10 mouse cellular contexts compared by ENCODE assay signal in genomic region chr9:57209316-57209715, GRCm38 (mm10). TPM values are rescaled to one million over a fixed set of nuclear protein-coding genes. Genes with fewer than 3 reads are reported as not detected.
DNase-seq lines count a peak whose midpoint lies in the region; ATAC-seq and TF ChIP-seq lines count a peak whose summit lies in the region.
"Had no signal": no experiment of that assay in that cellular context is flagged by ENCODE, and none has a peak within 500 bp of the region (broad histone marks: within the 10 kb centered on the region; RNA-seq: fewer than 3 reads in every experiment).

No protein-coding gene starts in this region.

- H3K27me3 ChIP-seq in hindbrain, embryonic 14.5 days (ENCODE audit: control insufficient read depth, insufficient read depth, low read length) = no peaks in the 10 kb centered on the region
- H3K27me3 ChIP-seq in hindbrain, embryonic 13.5 days = no peaks in the 10 kb centered on the region
- no peaks in the 10 kb centered on the region for H3K27me3 ChIP-seq in CH12.LX (replicated peaks)
- no peaks in the 10 kb centered on the region for H3K27me3 ChIP-seq in midbrain, embryonic 10.5 days (ENCODE audit: low read depth, poor library complexity, severe bottlenecking)
- H3K27me3 ChIP-seq: embryonic facial prominence, embryonic 15.5 days had no signal

- WGBS in hindbrain, embryonic 14.5 days = 30% methylated on average over 3 of the region's 3 CpGs
- WGBS in hindbrain, embryonic 13.5 days = 32% methylated on average over 3 of the region's 3 CpGs
- WGBS in midbrain, embryonic 10.5 days = 32% methylated on average over 3 of the region's 3 CpGs

- in situ Hi-C loops in CH12.LX (cut with MboI; ENCODE audit: low pct_ligation_motif_present, low pct_unique_long_range_greater_than_20kb, low sequenced_read_pairs) = no loop called here

- ATAC-seq in hindbrain, embryonic 14.5 days (ENCODE audit: low FRiP score) = no peak
- ATAC-seq in hindbrain, embryonic 13.5 days (ENCODE audit: low FRiP score) = no peak

- no peak overlapping the region for H3K4me3 ChIP-seq in hindbrain, embryonic 14.5 days (replicated peaks; ENCODE audit: low read length)
- H3K4me3 ChIP-seq in hindbrain, embryonic 13.5 days = no peak overlapping the region
- no peak overlapping the region for H3K4me3 ChIP-seq in CH12.LX (replicated peaks in 1 of 3; ENCODE audit: low read depth in 2 of 3, low read length in 2 of 3, poor library complexity in 1 of 3)
- no peak overlapping the region for H3K4me3 ChIP-seq in midbrain, embryonic 10.5 days
- H3K4me3 ChIP-seq: embryonic facial prominence, embryonic 15.5 days had no signal

- no peak overlapping the region for H3K4me2 ChIP-seq in hindbrain, embryonic 14.5 days (replicated peaks)
- no peak overlapping the region for H3K4me2 ChIP-seq in hindbrain, embryonic 13.5 days
- H3K4me2 ChIP-seq in CH12.LX (ENCODE audit: insufficient read depth, low read depth, poor library complexity, severe bottlenecking) = no peak overlapping the region
- H3K4me2 ChIP-seq: embryonic facial prominence, embryonic 15.5 days had no signal

- peak; percentile 91 for TF ChIP-seq RAD21 in CH12.LX (IDR thresholded peaks at IDR 0.05; ENCODE audit: low read depth, low read length)

- H3K9ac ChIP-seq in hindbrain, embryonic 14.5 days = no peak overlapping the region
- no peak overlapping the region for H3K9ac ChIP-seq in hindbrain, embryonic 13.5 days
- H3K9ac ChIP-seq in CH12.LX (ENCODE audit: insufficient read depth, low read depth) = no peak overlapping the region
- H3K9ac ChIP-seq: embryonic facial prominence, embryonic 15.5 days had no signal

- dilution Hi-C loops in CH12.LX (cut with MboI; ENCODE audit: extremely low pct_ligation_motif_present, extremely low pct_unique_long_range_greater_than_20kb, low sequenced_read_pairs) = no loop called here

- no peaks in the 10 kb centered on the region for H3K9me3 ChIP-seq in hindbrain, embryonic 14.5 days (ENCODE audit: control insufficient read depth, low read length)
- H3K9me3 ChIP-seq in hindbrain, embryonic 13.5 days = no peaks in the 10 kb centered on the region
- no peaks in the 10 kb centered on the region for H3K9me3 ChIP-seq in CH12.LX (replicated peaks; ENCODE audit: low read length)
- H3K9me3 ChIP-seq in midbrain, embryonic 10.5 days (replicated peaks) = no peaks in the 10 kb centered on the region
- H3K9me3 ChIP-seq: embryonic facial prominence, embryonic 15.5 days had no signal

- no peaks in the 10 kb centered on the region for H3K4me1 ChIP-seq in hindbrain, embryonic 14.5 days (replicated peaks; ENCODE audit: control insufficient read depth, insufficient read depth, low read length)
- H3K4me1 ChIP-seq in hindbrain, embryonic 13.5 days (replicated peaks) = no peaks in the 10 kb centered on the region
- no peaks in the 10 kb centered on the region for H3K4me1 ChIP-seq in CH12.LX (ENCODE audit: control insufficient read depth in 1 of 2, insufficient read depth in 2 of 2)
- no peaks in the 10 kb centered on the region for H3K4me1 ChIP-seq in midbrain, embryonic 10.5 days
- H3K4me1 ChIP-seq: embryonic facial prominence, embryonic 15.5 days had no signal

- no peaks in the 10 kb centered on the region for H3K36me3 ChIP-seq in hindbrain, embryonic 14.5 days (replicated peaks; ENCODE audit: control insufficient read depth, insufficient read depth)
- no peaks in the 10 kb centered on the region for H3K36me3 ChIP-seq in hindbrain, embryonic 13.5 days
- no peaks in the 10 kb centered on the region for H3K36me3 ChIP-seq in CH12.LX (replicated peaks in 1 of 2; ENCODE audit: control insufficient read depth in 1 of 2, insufficient read depth in 1 of 2, low read length in 1 of 2)
- no peaks in the 10 kb centered on the region for H3K36me3 ChIP-seq in midbrain, embryonic 10.5 days
- H3K36me3 ChIP-seq: embryonic facial prominence, embryonic 15.5 days had no signal

- peak; percentile 71 for DNase-seq in hindbrain, embryonic 14.5 days (ENCODE audit: low spot score)
- DNase-seq in CH12.LX (ENCODE audit: extremely low read depth) (peak; percentile 64), ZHBTc4 (ENCODE audit: low read depth, low spot score) (peak; percentile 64)
- peak; percentile 68 for DNase-seq in embryo, embryonic 11 days
- DNase-seq in layer of hippocampus, postnatal 25 days (ENCODE audit: extremely low spot score in 1 of 2, low spot score in 1 of 2) = peak; percentile 16 to 68
- DNase-seq in retina, postnatal 1 day = peak; percentile 63
- no peak for DNase-seq in midbrain, embryonic 10.5 days (ENCODE audit: low spot score)

- no peak for TF ChIP-seq EP300 in CH12.LX (IDR thresholded peaks at IDR 0.05; ENCODE audit: low read length)

- no peak overlapping the region for H3K27ac ChIP-seq in hindbrain, embryonic 14.5 days
- no peak overlapping the region for H3K27ac ChIP-seq in hindbrain, embryonic 13.5 days
- no peak overlapping the region for H3K27ac ChIP-seq in CH12.LX (ENCODE audit: insufficient read depth, low read depth)
- H3K27ac ChIP-seq in midbrain, embryonic 10.5 days (replicated peaks) = no peak overlapping the region
- H3K27ac ChIP-seq: embryonic facial prominence, embryonic 15.5 days had no signal

- no peaks in the 10 kb centered on the region for H3K79me2 ChIP-seq in CH12.LX (replicated peaks; ENCODE audit: control insufficient read depth, extremely low read depth, insufficient read depth, poor library complexity, severe bottlenecking)

- TF ChIP-seq POLR2A in CH12.LX (IDR thresholded peaks at IDR 0.05; ENCODE audit: low read depth, low read length) = no peak

- peak; percentile 32 to 93; a peak in 3 of 4 replicates for TF ChIP-seq CTCF in CH12.LX (conservative IDR thresholded peaks at IDR 0.05 in 1 of 2, IDR thresholded peaks at IDR 0.05 in 1 of 2; ENCODE audit: low read depth in 2 of 2, low read length in 2 of 2)

TF ChIP-seq in CH12.LX, 34 proteins besides CTCF, POLR2A, EP300 and RAD21:
- TF ChIP-seq USF2 (conservative IDR thresholded peaks at IDR 0.05; ENCODE audit: low read depth, low read length) (no peak), SMC3 (IDR thresholded peaks at IDR 0.05; ENCODE audit: low read depth, low read length) (peak; percentile 79), ZNF384 (IDR thresholded peaks at IDR 0.05; ENCODE audit: low read depth, low read length) (no peak), CHD2 (IDR thresholded peaks at IDR 0.05; ENCODE audit: low read length) (no peak), ZC3H11A (IDR thresholded peaks at IDR 0.05; ENCODE audit: low read depth, low read length) (peak; percentile 74), MYC (IDR thresholded peaks at IDR 0.05; ENCODE audit: low read depth, low read length) (no peak), JUND (conservative IDR thresholded peaks at IDR 0.05; ENCODE audit: low read depth, low read length) (0 out of 2 replicates have a peak, but pooled peaks have one; percentile 13), ZKSCAN1 (IDR thresholded peaks at IDR 0.05; ENCODE audit: borderline replicate concordance, low read depth, low read length) (no peak), TCF12 (IDR thresholded peaks at IDR 0.05; ENCODE audit: low read depth, low read length) (no peak), MAX (IDR thresholded peaks at IDR 0.05; ENCODE audit: low read length) (no peak)

RNA-seq across cellular contexts. Expression of gene Trcg1, which starts 27.0 kb away (rescaled TPM):
- polyA plus RNA-seq in hindbrain, embryonic 14.5 days (2014; fragmentation: Nextera tagmentation; extraction: Ambion mirVana) = not detected in 2 replicates
- polyA plus RNA-seq in hindbrain, embryonic 13.5 days (2015; fragmentation: Nextera tagmentation; extraction: Ambion mirVana) = not detected in 2 replicates
- not detected in 2 replicates for total RNA-seq in CH12.LX (2012; rRNA removed)
- not detected in 2 replicates for total RNA-seq in CH12.LX (2014; rRNA removed)
- polyA plus RNA-seq in CH12.LX (2012; ENCODE audit: insufficient read length, low read depth) = not detected in 2 replicates
- total RNA-seq in layer of hippocampus, postnatal 25 days (2021) = not detected
- not detected in 2 replicates for polyA plus RNA-seq in midbrain, embryonic 10.5 days (2016; fragmentation: Nextera tagmentation; extraction: Ambion mirVana)
- total RNA-seq: left cerebral cortex, postnatal 36 days had no signal
- polyA plus RNA-seq: embryonic facial prominence, embryonic 15.5 days had no signal

RNA-seq across cellular contexts. Expression of gene Commd4, which starts 51.2 kb away (rescaled TPM):
- 132 and 138 TPM in 2 replicates for polyA plus RNA-seq in hindbrain, embryonic 14.5 days (2014; fragmentation: Nextera tagmentation; extraction: Ambion mirVana)
- polyA plus RNA-seq in hindbrain, embryonic 13.5 days (2015; fragmentation: Nextera tagmentation; extraction: Ambion mirVana) = 163 and 171 TPM in 2 replicates
- total RNA-seq in CH12.LX (2012; rRNA removed) (96.5 and 98.3 TPM in 2 replicates), CH12.LX (2014; rRNA removed) (36.9 and 41.8 TPM in 2 replicates)
- polyA plus RNA-seq in CH12.LX (2012; ENCODE audit: insufficient read length, low read depth) = 98.9 and 106 TPM in 2 replicates
- 10 to 100 TPM; 87.2 to 89.9 TPM for total RNA-seq in layer of hippocampus, postnatal 25 days (2021)
- 117 and 122 TPM in 2 replicates for polyA plus RNA-seq in midbrain, embryonic 10.5 days (2016; fragmentation: Nextera tagmentation; extraction: Ambion mirVana)

RNA-seq across cellular contexts. Expression of gene 1700017B05Rik, which starts 53.1 kb away (rescaled TPM):
- 3.2 and 3.4 TPM in 2 replicates for polyA plus RNA-seq in hindbrain, embryonic 14.5 days (2014; fragmentation: Nextera tagmentation; extraction: Ambion mirVana)
- polyA plus RNA-seq in hindbrain, embryonic 13.5 days (2015; fragmentation: Nextera tagmentation; extraction: Ambion mirVana) = 3.8 and 5.4 TPM in 2 replicates
- total RNA-seq in CH12.LX (2012; rRNA removed) = 38.6 and 49.4 TPM in 2 replicates
- 23.4 and 26.4 TPM in 2 replicates for total RNA-seq in CH12.LX (2014; rRNA removed)
- 51.2 and 56.0 TPM in 2 replicates for polyA plus RNA-seq in CH12.LX (2012; ENCODE audit: insufficient read length, low read depth)
- total RNA-seq in layer of hippocampus, postnatal 25 days (2021) = 10 to 100 TPM; 27.1 to 28.9 TPM
- polyA plus RNA-seq in midbrain, embryonic 10.5 days (2016; fragmentation: Nextera tagmentation; extraction: Ambion mirVana) = 11.8 TPM in 2 replicates
